In the genomic region with DNA sequence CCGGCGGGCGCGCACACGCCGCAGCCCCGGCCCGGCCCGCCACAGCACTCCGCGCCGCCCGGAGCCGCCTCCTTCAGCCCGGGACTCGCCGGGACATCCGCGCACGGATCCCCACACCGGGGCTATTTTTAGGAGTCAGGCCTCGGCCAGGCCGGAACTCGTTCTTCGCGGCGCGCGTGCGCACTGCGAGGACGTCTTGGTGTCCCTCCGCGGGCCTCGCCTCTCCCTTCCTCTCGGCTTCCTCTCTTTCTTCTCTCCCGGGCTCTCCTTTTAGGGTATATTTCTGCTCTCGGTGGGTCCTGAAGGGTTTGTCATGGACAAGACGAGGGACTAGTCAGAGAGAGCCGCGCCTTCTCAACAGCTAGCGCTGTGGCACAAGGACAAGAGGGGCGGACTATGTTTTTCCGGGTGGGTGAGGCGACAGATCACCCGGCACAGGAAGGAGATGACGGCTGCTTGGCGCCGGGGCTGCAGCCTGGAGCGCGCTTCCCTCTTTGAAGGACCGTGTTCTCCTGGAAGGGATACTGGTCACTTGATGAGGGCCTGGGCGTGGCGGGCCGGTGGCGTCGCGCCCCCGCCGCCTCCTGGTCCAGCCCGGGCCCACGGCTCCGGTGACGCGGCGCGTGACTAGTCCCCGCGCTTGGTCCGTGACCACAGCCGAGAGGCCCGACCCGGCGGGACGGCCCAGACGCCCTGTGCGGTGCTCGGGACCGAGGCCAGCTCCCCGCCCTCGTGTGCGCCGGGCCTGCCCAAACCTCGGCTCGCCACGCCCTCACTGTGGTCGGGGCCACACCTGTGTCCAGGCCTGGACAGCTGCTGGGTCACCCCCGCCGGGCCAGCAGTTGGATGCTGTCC, we compare ENCODE assay signal across 8 mouse cellular contexts. TPM values are rescaled to one million over a fixed set of nuclear protein-coding genes. Genes with fewer than 3 reads are reported as not detected.
DNase-seq lines count a peak whose midpoint lies in the region; ATAC-seq and TF ChIP-seq lines count a peak whose summit lies in the region.

TSS of gene Mef2a (minus strand) at position 130 of the 855 bp plus-strand sequence.

- H3K36me3 ChIP-seq in megakaryocyte, embryonic 14.5 days (replicated peaks; ENCODE audit: low read length): no peaks in the 10 kb centered on the region

- no peaks in the 10 kb centered on the region for H3K27me3 ChIP-seq in megakaryocyte, embryonic 14.5 days (replicated peaks)

- H3K27ac ChIP-seq in cortical plate, adult 2 months (ENCODE audit: insufficient read depth, low read length): peak within 1 kb of the TSS; percentile 99

- peak within 1 kb of the TSS; percentile 99 for H3K4me3 ChIP-seq in cortical plate, adult 2 months (ENCODE audit: insufficient read depth, low read length)
- H3K4me3 ChIP-seq in megakaryocyte, embryonic 14.5 days (replicated peaks): peak within 1 kb of the TSS; percentile 95

- no peak for TF ChIP-seq CTCF in cortical plate, adult 2 months (IDR thresholded peaks at IDR 0.05; ENCODE audit: extremely low read depth, insufficient read depth, low read length)

- peak; percentile 83 for ATAC-seq in activated CD4-positive, CD25-positive, alpha-beta regulatory T cell, adult 4 months

- TF ChIP-seq POLR2A in cortical plate, adult 2 months (IDR thresholded peaks at IDR 0.05; ENCODE audit: extremely low read depth, insufficient read depth, low read length): peak; percentile 81

- no peaks in the 10 kb centered on the region for H3K9me3 ChIP-seq in megakaryocyte, embryonic 14.5 days

- H3K4me1 ChIP-seq in cortical plate, adult 2 months (ENCODE audit: control insufficient read depth, insufficient read depth, low read length): peaks cover 7% of the 10 kb centered on the region
- H3K4me1 ChIP-seq in megakaryocyte, embryonic 14.5 days: peaks cover 47% of the 10 kb centered on the region

- peak; percentile 94 to 95 for DNase-seq in gastrocnemius, adult 8-10 months (ENCODE audit: low spot score in 2 of 2)
- peak; percentile 83 for DNase-seq in hindlimb bud, embryonic 11.5 days (ENCODE audit: extremely low spot score, low read depth, low spot score)
- DNase-seq in left cerebral cortex, adult 8-10 months (ENCODE audit: low spot score in 2 of 2): peak; percentile 91 to 99
- peak; percentile 96 to 98 for DNase-seq in right cerebral cortex, postnatal 10 days (ENCODE audit: low spot score in 2 of 2)
- DNase-seq in urinary bladder, postnatal 25 days (ENCODE audit: low spot score): peak; percentile 96

RNA-seq across cellular contexts. Expression of gene Mef2a, which starts in this region (rescaled TPM):
- 10 to 100 TPM; 10.5 to 11.3 TPM for polyA plus RNA-seq in activated CD4-positive, CD25-positive, alpha-beta regulatory T cell, adult 4 months (2017; shearing (Covaris generic))
- polyA plus RNA-seq in cortical plate, adult 2 months (2012; rRNA removed): 60.0 and 60.6 TPM in 2 replicates
- 100 to 1,000 TPM in 3 of 4 experiments, 10 to 100 TPM in 1; 91.0 to 102 (median 101) TPM for total RNA-seq in gastrocnemius, adult 8-10 months (2022)
- total RNA-seq in left cerebral cortex, adult 8-10 months (2022): 100 to 1,000 TPM; 122 to 131 (median 125) TPM
- 0.58 and 3.5 TPM in 2 replicates for polyA plus RNA-seq in megakaryocyte, embryonic 14.5 days (2012; ENCODE audit: insufficient read depth, low replicate concordance)

Comparison
In these comparisons a context has a peak if more than half of its experiments do, and no peak if none do; other contexts are left out.
1. Peak in every context shown above with its lines: DNase-seq, ATAC-seq, H3K4me3 ChIP-seq and H3K27ac ChIP-seq.